Mouse (Mus musculus) heart, postnatal 0 days (tissue): ENCODE data around the gene Ttll3. TPM values are rescaled to one million over a fixed set of nuclear protein-coding genes. Genes with fewer than 3 reads are reported as not detected.

Experiments
- ATAC-seq: fragments of 200-750 bp; cut with Nextera tagmentation; 2 replicates; pipeline ENCODE4 v1.8.0; 2017; ENCODE audit warnings: low read depth, moderate number of reproducible peaks, moderate library complexity; ENCODE audit not compliant: insufficient read depth
- DNase-seq: peaks from one replicate; pipeline ENCODE4 v3.0.0-alpha.2; 2016; ENCODE audit warnings: low spot score
- H3K27ac ChIP-seq: fragments of 300-500 bp; sonication (generic); 2 replicates; pipeline ENCODE4 v1.5.1; 2014; ENCODE audit warnings: low read depth, mild to moderate bottlenecking
- H3K27me3 ChIP-seq: fragments of 300-500 bp; sonication (generic); 2 replicates; pipeline ENCODE4 v1.6.1; 2014; ENCODE audit warnings: low read length, mixed read lengths; ENCODE audit not compliant: control insufficient read depth, insufficient read depth
- H3K36me3 ChIP-seq: fragments of 300-500 bp; sonication (generic); replicated peaks from 2 replicates; pipeline ENCODE4 v1.6.1; 2014; ENCODE audit warnings: low read length, mixed read lengths; ENCODE audit not compliant: control insufficient read depth, insufficient read depth
- H3K4me1 ChIP-seq: fragments of 300-500 bp; sonication (generic); 2 replicates; pipeline ENCODE4 v1.6.1; 2014; ENCODE audit warnings: antibody characterized with exemption; ENCODE audit not compliant: control insufficient read depth, insufficient read depth
- H3K4me2 ChIP-seq: fragments of 300-500 bp; sonication (generic); 2 replicates; pipeline ENCODE4 v1.6.1; 2014; ENCODE audit warnings: low read depth, mild to moderate bottlenecking, low read length, moderate library complexity
- H3K4me3 ChIP-seq: fragments of 300-500 bp; sonication (generic); 2 replicates; pipeline ENCODE4 v1.5.1; 2014; ENCODE audit warnings: low read depth, low read length
- H3K9ac ChIP-seq: fragments of 300-500 bp; sonication (generic); replicated peaks from 2 replicates; pipeline ENCODE4 v1.6.1; 2014; ENCODE audit warnings: low read depth, low read length, mixed read lengths
- H3K9me3 ChIP-seq: fragments of 300-500 bp; sonication (generic); replicated peaks from 2 replicates; pipeline ENCODE4 v1.6.1; 2016; ENCODE audit warnings: low read length; ENCODE audit not compliant: control insufficient read depth
- CTCF ChIP-seq: IDR thresholded peaks from 2 replicates; pipeline ENCODE4 v1.5.1; 2016; ENCODE audit warnings: antibody characterized with exemption, control low read depth, low read depth
- EP300 ChIP-seq: IDR thresholded peaks from 2 replicates; pipeline ENCODE4 v1.6.1; 2016; ENCODE audit warnings: antibody characterized with exemption, low read depth
- WGBS: fragments of 180-500 bp; shearing (Covaris S2); extraction: QIAGEN DNeasy Blood & Tissue Kit; methylation state at CpG from one replicate; pipeline ENCODE4 v1.1.7; 2014; 5-methylcytosine and 5-hydroxymethylcytosine counted together
- polyA plus RNA-seq: library from polyadenylated mRNA; unstranded; fragments of >200 nt; fragmentation: Nextera tagmentation; extraction: Ambion mirVana; gene quantifications from 2 replicates; pipeline ENCODE4 v1.2.1, GENCODE M21; 2015
- total RNA-seq: library from RNA; depleted of rRNA; stranded (reverse); fragments of >200 nt; gene quantifications from 2 replicates; pipeline ENCODE4 v1.2.3, GENCODE M21; 2014; ENCODE audit warnings: low replicate concordance

Gene Ttll3
- total and polyA plus RNA-seq, 2 experiments from 2014 or later = 0.64 to 10.4 TPM

DNA sequence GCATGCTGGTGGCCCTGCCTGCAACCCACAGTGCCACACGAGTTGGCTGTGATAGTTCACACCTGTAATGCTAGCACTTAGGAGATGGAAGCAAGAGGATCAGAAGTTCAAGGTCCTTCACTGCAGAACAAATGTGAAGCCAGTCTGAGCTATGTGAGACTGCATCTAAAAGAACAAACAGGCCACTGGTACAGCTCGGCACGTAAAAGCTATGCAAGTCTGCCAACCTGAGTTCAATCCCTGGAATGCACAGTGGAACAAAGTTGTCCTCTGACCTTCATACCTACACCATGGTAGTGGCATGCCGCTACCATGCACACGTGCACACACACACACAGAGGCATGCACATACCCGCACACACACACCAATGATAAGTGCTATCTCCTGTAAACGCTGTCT is 35.1 kb downstream of the Ttll3 start:
- Histone ChIP-seq H3K27me3 (no peaks in the 10 kb centered on the region), H3K4me3 (no peak overlapping the region), H3K36me3 (no peaks in the 10 kb centered on the region), H3K9me3 (no peaks in the 10 kb centered on the region), H3K9ac (no peak overlapping the region), H3K27ac (no peak overlapping the region), H3K4me2 (no peak overlapping the region), H3K4me1 (0 out of 2 replicates have a peak, but pooled peaks cover 3% of the 10 kb centered on the region)
- no peak for TF ChIP-seq EP300
- no peak for TF ChIP-seq CTCF
- DNase-seq (no peak), ATAC-seq (no peak)
- 69% methylated on average over 7 of the region's 7 CpGs for WGBS

DNA sequence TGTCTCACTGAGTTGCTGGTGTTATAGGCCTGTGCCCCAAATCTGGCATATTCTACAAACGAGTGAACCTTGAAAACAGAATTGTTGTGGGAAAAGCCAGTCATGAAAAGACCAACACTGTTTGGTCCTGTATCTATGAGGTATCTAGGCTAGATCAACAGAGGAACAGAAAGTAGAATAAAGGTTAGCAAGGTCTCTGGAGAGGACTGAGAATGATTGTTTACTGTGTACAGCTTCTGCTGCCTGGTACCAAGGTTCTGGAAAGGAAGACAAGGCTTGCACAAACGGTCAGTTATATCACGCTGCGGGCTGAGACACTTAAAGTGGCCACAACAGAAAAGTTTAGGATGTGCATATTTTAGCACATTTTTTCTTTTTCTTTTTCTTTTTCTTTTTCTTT is 37.6 kb downstream of the Ttll3 start:
- Histone ChIP-seq H3K4me2 (no peak overlapping the region), H3K27ac (no peak overlapping the region), H3K9ac (no peak overlapping the region), H3K9me3 (no peaks in the 10 kb centered on the region), H3K36me3 (no peaks in the 10 kb centered on the region), H3K4me1 (no peaks in the 10 kb centered on the region), H3K4me3 (no peak overlapping the region), H3K27me3 (no peaks in the 10 kb centered on the region)
- DNase-seq (no peak), ATAC-seq (no peak)
- TF ChIP-seq EP300 (no peak), CTCF (no peak)
- WGBS = 89% methylated on average over 4 of the region's 4 CpGs

DNA sequence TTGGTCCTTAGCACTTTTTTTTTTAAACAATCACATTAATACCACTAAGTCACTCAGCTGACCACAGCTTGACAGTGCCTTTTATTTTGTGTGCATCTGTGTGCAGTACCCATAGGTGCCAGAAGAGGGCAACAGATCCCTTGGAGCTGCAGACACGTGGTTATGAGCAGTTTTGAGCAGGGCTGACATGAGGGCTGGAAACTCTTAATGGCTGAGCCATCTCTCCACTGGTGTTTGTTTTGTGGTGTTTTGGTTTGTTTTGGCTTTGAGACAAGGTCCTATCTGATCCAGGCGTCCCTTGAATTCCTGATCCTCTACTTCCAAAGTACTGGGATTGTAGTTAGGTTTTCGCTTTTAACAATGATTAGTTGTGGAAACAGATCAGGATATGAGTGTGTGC is 38.3 kb downstream of the Ttll3 start:
- TF ChIP-seq EP300 (no peak), CTCF (peak; percentile 58)
- H3K27me3 ChIP-seq = no peaks in the 10 kb centered on the region

DNA sequence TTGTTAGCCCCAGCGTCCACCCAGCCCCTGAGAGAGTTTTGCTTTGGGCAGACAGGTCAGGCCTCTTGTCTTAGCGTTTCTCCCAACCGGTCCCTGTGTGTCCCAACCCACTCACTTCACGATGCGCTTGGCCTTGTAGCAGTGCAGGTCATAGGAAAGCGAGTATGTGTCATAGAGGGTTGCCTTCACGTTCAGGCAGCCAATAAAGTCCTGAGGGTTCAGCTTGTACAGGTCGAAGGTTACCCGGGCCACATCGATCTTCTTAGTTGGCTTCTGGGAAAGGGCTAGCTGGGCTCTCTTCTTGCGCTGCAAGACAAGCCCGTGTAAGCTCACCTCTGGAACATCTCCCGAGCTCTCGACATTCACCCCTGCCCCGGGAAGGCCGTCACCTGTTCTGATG is 38.9 kb downstream of the Ttll3 start:
- 86% methylated on average over 16 of the region's 16 CpGs for WGBS
- TF ChIP-seq CTCF (no peak), EP300 (no peak)
- Histone ChIP-seq H3K4me2 (no peak overlapping the region), H3K9me3 (no peaks in the 10 kb centered on the region), H3K9ac (no peak overlapping the region), H3K36me3 (no peaks in the 10 kb centered on the region), H3K27me3 (no peaks in the 10 kb centered on the region), H3K4me1 (no peaks in the 10 kb centered on the region), H3K27ac (no peak overlapping the region), H3K4me3 (no peak overlapping the region)
- ATAC-seq (no peak; the same call in 1 of the 2 replicates), DNase-seq (no peak)

More for the DNA sequence above, 38.3 kb downstream of the Ttll3 start:
- 56% methylated on average over 3 of the region's 3 CpGs for WGBS
- H3K4me3 ChIP-seq = no peak overlapping the region
- H3K4me1 ChIP-seq = no peaks in the 10 kb centered on the region
- no peak overlapping the region for H3K9ac ChIP-seq
- H3K9me3 ChIP-seq = no peaks in the 10 kb centered on the region
- no peaks in the 10 kb centered on the region for H3K36me3 ChIP-seq
- DNase-seq = peak; percentile 45
- no peak overlapping the region for H3K27ac ChIP-seq
- no peak overlapping the region for H3K4me2 ChIP-seq
- ATAC-seq = no peak

DNA sequence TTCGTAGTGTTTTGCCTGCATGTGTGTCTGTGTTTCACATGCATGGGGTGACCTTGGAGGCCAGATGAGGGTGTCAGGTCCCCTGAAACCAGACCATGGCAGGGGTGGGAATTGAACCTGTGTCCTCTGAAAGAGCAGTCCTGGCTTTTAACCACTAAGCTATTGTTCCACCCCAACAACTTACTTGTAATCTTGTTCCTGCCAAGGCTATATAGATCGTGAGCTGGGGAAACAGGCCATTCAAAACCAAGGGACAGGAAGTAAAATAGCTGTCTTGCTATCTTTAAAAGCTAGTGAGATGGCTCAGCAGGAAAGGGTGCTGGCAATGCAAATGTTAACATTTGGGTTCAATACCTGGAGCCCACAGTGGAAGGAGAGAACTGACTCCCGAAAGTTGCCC is 40.9 kb downstream of the Ttll3 start:
- ATAC-seq = no peak
- no peak for TF ChIP-seq CTCF
- no peak for TF ChIP-seq EP300
- Histone ChIP-seq H3K27ac (no peak overlapping the region), H3K4me1 (no peaks in the 10 kb centered on the region), H3K4me2 (no peak overlapping the region), H3K36me3 (no peaks in the 10 kb centered on the region), H3K4me3 (no peak overlapping the region), H3K9ac (no peak overlapping the region), H3K27me3 (no peaks in the 10 kb centered on the region), H3K9me3 (no peaks in the 10 kb centered on the region)
- no peak for DNase-seq
- WGBS = 61% methylated on average over 3 of the region's 3 CpGs

DNA sequence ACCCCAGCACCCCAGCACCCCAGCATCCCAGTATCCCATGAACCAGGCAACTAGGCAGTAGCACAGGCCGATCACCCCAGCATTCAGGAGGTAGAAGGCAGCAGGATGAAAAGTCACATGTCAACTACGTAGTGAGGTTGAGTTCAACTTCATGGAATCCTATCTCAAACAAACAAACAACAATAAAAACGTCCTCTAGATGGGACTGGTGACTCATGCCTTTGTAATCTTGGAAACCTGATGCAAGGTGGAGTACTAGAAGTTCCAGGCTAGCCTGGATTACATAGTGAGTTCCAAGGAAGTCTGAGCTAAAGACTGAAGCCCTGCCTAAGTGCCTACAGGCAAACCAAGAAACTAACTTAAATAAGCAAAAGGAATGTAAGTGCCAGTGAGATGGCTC is 41.8 kb downstream of the Ttll3 start:
- H3K4me1 ChIP-seq = no peaks in the 10 kb centered on the region
- no peak overlapping the region for H3K4me2 ChIP-seq
- no peaks in the 10 kb centered on the region for H3K9me3 ChIP-seq
- H3K4me3 ChIP-seq = no peak overlapping the region
- H3K27me3 ChIP-seq = no peaks in the 10 kb centered on the region
- ATAC-seq (no peak), DNase-seq (no peak)
- 49% methylated on average over 3 of the region's 3 CpGs for WGBS
- H3K36me3 ChIP-seq = no peaks in the 10 kb centered on the region
- no peak for TF ChIP-seq CTCF
- no peak for TF ChIP-seq EP300
- no peak overlapping the region for H3K27ac ChIP-seq
- H3K9ac ChIP-seq = no peak overlapping the region
